Mouse (Mus musculus) CH12.LX (cell line): ENCODE measurements around the gene Eif5. TPM values are rescaled to one million over a fixed set of nuclear protein-coding genes. Genes with fewer than 3 reads are reported as not detected.

Experiments
- DNase-seq: peaks from one replicate; pipeline ENCODE4 v3.0.0-alpha.2; 2013; ENCODE audit errors: extremely low read depth
- H3K27ac ChIP-seq: 2 replicates; pipeline ENCODE4 v1.5.1; 2012; ENCODE audit warnings: low read depth, mild to moderate bottlenecking, control low read depth, moderate library complexity; ENCODE audit not compliant: insufficient read depth
- H3K27me3 ChIP-seq: replicated peaks from 2 replicates; pipeline ENCODE3; 2012; ENCODE audit warnings: inconsistent platforms
- H3K36me3 ChIP-seq, 2 experiments: replicated peaks in 1 of 2; 2 replicates each; pipeline versions ENCODE3 to v1.6.1; 2012; ENCODE audit warnings: inconsistent platforms in 1 of 2, low read length in 1 of 2, mild to moderate bottlenecking in 1 of 2, mixed read lengths in 1 of 2, moderate library complexity in 1 of 2; ENCODE audit not compliant: control insufficient read depth in 1 of 2, insufficient read depth in 1 of 2
- H3K4me1 ChIP-seq, 2 experiments: 2 replicates each; pipeline ENCODE4 v1.6.1; 2012; ENCODE audit warnings: inconsistent platforms in 1 of 2, moderate library complexity in 1 of 2; ENCODE audit not compliant: insufficient read depth in 2 of 2, control insufficient read depth in 1 of 2
- H3K4me2 ChIP-seq: 2 replicates; pipeline ENCODE4 v1.6.1; 2012; ENCODE audit warnings: low read depth, mild to moderate bottlenecking, control low read depth; ENCODE audit not compliant: poor library complexity, insufficient read depth, severe bottlenecking
- H3K4me3 ChIP-seq, 3 experiments: fragments of 150-350 bp in 1 of 3; sonication (generic) in 1 of 3; replicated peaks in 1 of 3; 2 replicates each; pipeline versions ENCODE3 to v1.5.1; 2011 to 2012; ENCODE audit warnings: low read depth in 2 of 3, low read length in 2 of 3, mild to moderate bottlenecking in 2 of 3, moderate library complexity in 2 of 3, control low read depth in 1 of 3, improper control_type of control experiment in 1 of 3, inconsistent platforms in 1 of 3, mixed read lengths in 1 of 3; ENCODE audit not compliant: poor library complexity in 1 of 3
- H3K79me2 ChIP-seq: replicated peaks from 2 replicates; pipeline ENCODE4 v1.6.1; 2012; ENCODE audit warnings: mild to moderate bottlenecking, moderate library complexity; ENCODE audit not compliant: control insufficient read depth, poor library complexity, insufficient read depth, severe bottlenecking; ENCODE audit errors: extremely low read depth
- H3K9ac ChIP-seq: 2 replicates; pipeline ENCODE4 v1.6.1; 2012; ENCODE audit warnings: low read depth, mild to moderate bottlenecking, control low read depth, moderate library complexity; ENCODE audit not compliant: insufficient read depth
- H3K9me3 ChIP-seq: replicated peaks from 2 replicates; pipeline ENCODE3; 2012; ENCODE audit warnings: low read length, inconsistent platforms, mixed read lengths
- BHLHE40 ChIP-seq: IDR thresholded peaks from 2 replicates; pipeline ENCODE4 v1.6.1; 2011; ENCODE audit warnings: mild to moderate bottlenecking, low read depth, low read length, improper control_type of control experiment
- CHD2 ChIP-seq: IDR thresholded peaks from 2 replicates; pipeline ENCODE4 v1.6.1; 2011; ENCODE audit warnings: low read length, improper control_type of control experiment
- CTCF ChIP-seq, 2 experiments: IDR thresholded peaks in 1 of 2; conservative IDR thresholded peaks in 1 of 2; 2 replicates each; pipeline ENCODE4 v1.5.1; 2011 to 2012; ENCODE audit warnings: low read depth in 2 of 2, low read length in 2 of 2, improper control_type of control experiment in 1 of 2, inconsistent platforms in 1 of 2, mild to moderate bottlenecking in 1 of 2, moderate library complexity in 1 of 2
- GABPA ChIP-seq: IDR thresholded peaks from 2 replicates; pipeline ENCODE4 v1.6.1; 2012; ENCODE audit warnings: low read depth, low read length, improper control_type of control experiment, inconsistent platforms; ENCODE audit not compliant: insufficient replicate concordance
- HCFC1 ChIP-seq: IDR thresholded peaks from 2 replicates; pipeline ENCODE4 v1.6.1; 2012; ENCODE audit warnings: low read depth, mild to moderate bottlenecking, inconsistent platforms, low read length, improper control_type of control experiment
- JUND ChIP-seq: conservative IDR thresholded peaks from 2 replicates; pipeline ENCODE4 v1.6.1; 2011; ENCODE audit warnings: low read depth, low read length, improper control_type of control experiment
- MAFK ChIP-seq: IDR thresholded peaks from 2 replicates; pipeline ENCODE4 v1.6.1; 2011; ENCODE audit warnings: low read length, improper control_type of control experiment; ENCODE audit not compliant: insufficient replicate concordance
- MAX ChIP-seq: IDR thresholded peaks from 2 replicates; pipeline ENCODE4 v1.6.1; 2011; ENCODE audit warnings: low read length, improper control_type of control experiment
- MEF2A ChIP-seq: IDR thresholded peaks from 2 replicates; pipeline ENCODE4 v1.6.1; 2014; ENCODE audit warnings: low read depth, mild to moderate bottlenecking, inconsistent platforms, low read length, improper control_type of control experiment, borderline replicate concordance
- MXI1 ChIP-seq: IDR thresholded peaks from 2 replicates; pipeline ENCODE4 v1.6.1; 2011; ENCODE audit warnings: mild to moderate bottlenecking, low read depth, low read length, improper control_type of control experiment
- NELFE ChIP-seq: IDR thresholded peaks from 2 replicates; pipeline ENCODE4 v1.6.1; 2011; ENCODE audit warnings: low read depth, low read length, improper control_type of control experiment
- NRF1 ChIP-seq: IDR thresholded peaks from 2 replicates; pipeline ENCODE4 v1.6.1; 2014; ENCODE audit warnings: low read depth, mild to moderate bottlenecking, inconsistent platforms, low read length, improper control_type of control experiment, moderate library complexity
- PAX5 ChIP-seq: IDR thresholded peaks from 2 replicates; pipeline ENCODE4 v1.6.1; 2012; ENCODE audit warnings: low read length, inconsistent platforms, mixed read lengths
- POLR2A ChIP-seq: IDR thresholded peaks from 2 replicates; pipeline ENCODE4 v1.6.1; 2011; ENCODE audit warnings: low read depth, mild to moderate bottlenecking, improper control_type of control experiment, low read length
- POLR2AphosphoS2 ChIP-seq: IDR thresholded peaks from 2 replicates; pipeline ENCODE4 v1.6.1; 2011; ENCODE audit warnings: low read depth, low read length, improper control_type of control experiment
- RCOR1 ChIP-seq: conservative IDR thresholded peaks from 2 replicates; pipeline ENCODE4 v1.6.1; 2012; ENCODE audit warnings: low read depth, mild to moderate bottlenecking, inconsistent platforms, low read length, improper control_type of control experiment
- SMC3 ChIP-seq: IDR thresholded peaks from 2 replicates; pipeline ENCODE4 v1.6.1; 2011; ENCODE audit warnings: low read depth, low read length, improper control_type of control experiment
- TBP ChIP-seq: conservative IDR thresholded peaks from 2 replicates; pipeline ENCODE4 v1.6.1; 2011; ENCODE audit warnings: low read depth, low read length, improper control_type of control experiment
- TCF12 ChIP-seq: IDR thresholded peaks from 2 replicates; pipeline ENCODE4 v1.6.1; 2014; ENCODE audit warnings: low read depth, mild to moderate bottlenecking, inconsistent platforms, low read length, improper control_type of control experiment
- UBTF ChIP-seq: IDR thresholded peaks from 2 replicates; pipeline ENCODE4 v1.6.1; 2012; ENCODE audit warnings: low read depth, mild to moderate bottlenecking, inconsistent platforms, low read length, improper control_type of control experiment, moderate library complexity
- USF1 ChIP-seq: IDR thresholded peaks from 2 replicates; pipeline ENCODE4 v1.6.1; 2014; ENCODE audit warnings: low read depth, mild to moderate bottlenecking, inconsistent platforms, low read length, improper control_type of control experiment
- USF2 ChIP-seq: conservative IDR thresholded peaks from 2 replicates; pipeline ENCODE4 v1.6.1; 2011; ENCODE audit warnings: low read depth, low read length, improper control_type of control experiment
- ZKSCAN1 ChIP-seq: IDR thresholded peaks from 2 replicates; pipeline ENCODE4 v1.6.1; 2012; ENCODE audit warnings: low read depth, inconsistent platforms, low read length, improper control_type of control experiment, borderline replicate concordance
- ZNF384 ChIP-seq: IDR thresholded peaks from 2 replicates; pipeline ENCODE4 v1.6.1; 2012; ENCODE audit warnings: low read depth, low read length, improper control_type of control experiment, inconsistent platforms
- dilution Hi-C: fragments of 300-500 bp; cut with MboI; formaldehyde crosslinking; loops from 2 replicates; pipeline ENCODE4 v1.14.3; 2020; ENCODE audit warnings: low sequenced_read_pairs; ENCODE audit not compliant: extremely low pct_unique_long_range_greater_than_20kb, extremely low pct_ligation_motif_present
- in situ Hi-C: fragments of 300-500 bp; cut with MboI; formaldehyde crosslinking; loops from 3 replicates; pipeline ENCODE4 v1.14.3; 2019; ENCODE audit warnings: low sequenced_read_pairs, low pct_ligation_motif_present, low pct_unique_long_range_greater_than_20kb, mixed read lengths
- polyA plus RNA-seq: library from polyadenylated mRNA; unstranded; fragments of >175 nt; gene quantifications from 2 replicates; pipeline ENCODE4 v1.2.1, GENCODE M21; 2012; ENCODE audit warnings: low read depth; ENCODE audit not compliant: insufficient read length
- total RNA-seq, 2 experiments: library from RNA; depleted of rRNA; stranded (reverse); fragments of 300-350 nt in 1 of 2; fragments of >200 nt in 1 of 2; gene quantifications; 2 replicates each; pipeline ENCODE4 v1.2.3; 2012 to 2014

Eif5 gene
- total and polyA plus RNA-seq, 3 experiments: 118 to 284 (median 156) TPM

- no peaks in the 10 kb centered on the region for H3K9me3 ChIP-seq
- no peak overlapping the region for H3K4me2 ChIP-seq
- in situ Hi-C loops: loop anchor here (5.0 kb wide), 1 partner anchor 105 kb away; no protein-coding TSS in a partner anchor
- H3K79me2 ChIP-seq: no peaks in the 10 kb centered on the region
- TF ChIP-seq TBP (no peak), MEF2A (no peak), BHLHE40 (no peak), SMC3 (no peak), MAX (no peak), HCFC1 (no peak), ZKSCAN1 (no peak), NRF1 (no peak), PAX5 (no peak), TCF12 (no peak), ZNF384 (no peak), NELFE (no peak), JUND (no peak)
- TF ChIP-seq, all 38 proteins: peak for 0
- H3K27ac ChIP-seq: no peak overlapping the region
- H3K36me3 ChIP-seq: peaks cover 3 to 18% of the 10 kb centered on the region in 2 experiments
- H3K4me3 ChIP-seq: no peak overlapping the region
- H3K27me3 ChIP-seq: no peaks in the 10 kb centered on the region
- H3K4me1 ChIP-seq: peaks cover 0 to 4% of the 10 kb centered on the region in 2 experiments; a peak in 2 of 4 replicates
- no peak for DNase-seq
- dilution Hi-C loops: no loop called here
- no peak overlapping the region for H3K9ac ChIP-seq
Observed at GRCm38 (mm10) chr12:111552342-111552741, 14.5 kb downstream of the Eif5 start.

DNA sequence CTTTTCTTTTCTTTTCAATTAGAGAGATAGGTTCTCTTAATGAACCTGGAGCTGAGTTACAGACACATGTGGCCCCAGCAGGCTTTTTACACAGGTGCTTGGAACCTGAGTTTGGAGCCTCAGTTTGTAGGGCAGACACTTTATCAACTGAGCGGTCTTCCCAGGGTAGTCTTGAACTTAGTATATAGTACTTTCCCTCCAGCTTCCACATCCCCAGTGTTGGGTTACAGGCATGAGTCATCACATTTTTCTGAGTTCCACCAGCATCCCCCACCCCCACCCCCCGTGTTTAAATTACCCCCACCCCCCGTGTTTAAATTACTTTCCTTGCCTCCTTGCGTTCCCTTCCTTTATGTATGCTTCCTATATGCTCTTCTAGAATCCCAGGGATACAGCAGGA, 17.5 kb downstream of the Eif5 start:
- Histone ChIP-seq H3K9me3 (no peaks in the 10 kb centered on the region), H3K9ac (no peak overlapping the region), H3K79me2 (no peaks in the 10 kb centered on the region), H3K4me3 (no peak overlapping the region)
- dilution Hi-C loops: no loop called here
- TF ChIP-seq PAX5: no peak
- no peak for TF ChIP-seq MAFK
- TF ChIP-seq NRF1: no peak
- no peak for TF ChIP-seq CHD2
- TF ChIP-seq USF2: no peak
- TF ChIP-seq SMC3: no peak
- no peak for TF ChIP-seq GABPA
- TF ChIP-seq CTCF (conservative IDR thresholded peaks at IDR 0.05 in 1 of 2, IDR thresholded peaks at IDR 0.05 in 1 of 2; ENCODE audit: low read depth in 2 of 2, low read length in 2 of 2): no peak
- TF ChIP-seq ZNF384: no peak
- no peak for TF ChIP-seq POLR2AphosphoS2
- no peak for TF ChIP-seq POLR2A
- no peak for TF ChIP-seq ZKSCAN1
- TF ChIP-seq RCOR1: no peak
- TF ChIP-seq USF1: no peak
- TF ChIP-seq BHLHE40: no peak
- TF ChIP-seq MXI1: no peak
- no peak for TF ChIP-seq UBTF
- TF ChIP-seq, all 38 proteins: peak for 0
- in situ Hi-C loops: no loop called here
- peaks cover 0 to 4% of the 10 kb centered on the region in 2 experiments for H3K36me3 ChIP-seq
- H3K27me3 ChIP-seq: no peaks in the 10 kb centered on the region
- H3K4me2 ChIP-seq: no peak overlapping the region
- no peak for DNase-seq
- H3K4me1 ChIP-seq: peaks cover 4 to 23% of the 10 kb centered on the region in 2 experiments; a peak in 3 of 4 replicates
- H3K27ac ChIP-seq: no peak overlapping the region
